Mouse (Mus musculus) thymus, postnatal 4 days (tissue): ENCODE data around the gene Gm9833.
"Not testable (repeated sequence)": the region's sequence is repeated elsewhere in the genome, so short reads cannot be mapped to it uniquely, and the experiment has no call there.

Experiments used
- DNase-seq: peaks from one replicate; pipeline ENCODE4 v3.0.0; 2021

Gene Gm9833

DNA sequence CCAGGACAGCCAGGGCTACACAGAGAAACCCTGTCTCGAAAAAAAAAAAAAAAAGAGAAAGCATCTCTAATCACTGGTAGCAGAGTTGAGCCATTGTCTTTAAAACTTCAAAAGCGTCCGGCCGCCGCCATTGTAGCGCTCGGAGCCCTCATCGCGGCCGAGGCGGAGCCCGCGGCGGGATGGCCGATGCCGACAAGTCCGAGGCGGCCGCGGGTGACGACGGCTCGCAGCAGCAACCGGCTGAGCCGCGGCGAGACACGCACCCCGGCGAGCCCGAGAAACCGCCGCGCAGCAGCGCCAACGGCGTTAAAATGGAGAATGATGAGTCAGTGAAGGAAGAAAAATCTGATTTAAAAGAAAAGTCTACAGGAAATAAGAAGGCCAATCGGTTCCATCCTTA lies at the start of gene Gm9833:
Gm9833 (plus strand) TSS at position 117 of the 400 bp plus-strand sequence.
- not testable (repeated sequence) for DNase-seq

DNA sequence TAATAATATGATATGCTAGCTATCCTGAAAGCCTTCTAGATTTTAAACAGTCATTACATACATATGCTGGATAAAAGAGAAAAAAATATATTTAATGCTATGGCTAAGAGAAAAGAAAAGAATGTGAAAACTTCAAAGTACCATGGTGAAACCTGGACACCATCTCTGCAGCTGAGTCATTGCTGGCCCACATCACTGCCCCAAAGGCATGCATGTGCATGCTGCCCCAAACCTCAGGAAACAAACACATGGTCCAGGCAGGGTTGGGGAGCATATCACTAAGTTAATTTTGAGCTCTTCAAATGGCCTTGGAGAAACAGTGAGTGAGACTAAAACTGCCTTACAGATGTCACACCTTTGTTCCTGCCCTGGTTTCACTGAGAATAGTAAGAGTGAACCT lies 17.8 kb upstream of the Gm9833 start:
- no peak for DNase-seq

DNA sequence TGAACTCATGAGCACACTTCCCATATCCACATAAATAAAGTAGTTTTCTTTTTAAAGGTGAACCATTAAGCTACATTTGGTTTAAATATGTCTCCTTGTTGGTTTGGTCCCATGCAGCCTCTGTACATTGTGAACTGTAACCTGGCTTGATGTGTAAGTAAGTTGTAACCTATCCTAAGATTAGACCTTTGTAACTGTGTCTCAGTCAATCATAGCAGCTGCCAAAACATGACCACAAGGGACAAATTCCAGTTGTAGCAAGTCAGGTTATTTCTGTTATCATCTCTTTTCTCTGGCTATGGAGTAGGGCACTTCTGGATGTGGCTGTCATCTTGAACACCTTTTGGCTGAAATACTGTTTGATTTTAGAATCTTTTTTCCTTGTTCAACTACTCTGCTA lies 12.1 kb upstream of the Gm9833 start:
- DNase-seq: no peak

DNA sequence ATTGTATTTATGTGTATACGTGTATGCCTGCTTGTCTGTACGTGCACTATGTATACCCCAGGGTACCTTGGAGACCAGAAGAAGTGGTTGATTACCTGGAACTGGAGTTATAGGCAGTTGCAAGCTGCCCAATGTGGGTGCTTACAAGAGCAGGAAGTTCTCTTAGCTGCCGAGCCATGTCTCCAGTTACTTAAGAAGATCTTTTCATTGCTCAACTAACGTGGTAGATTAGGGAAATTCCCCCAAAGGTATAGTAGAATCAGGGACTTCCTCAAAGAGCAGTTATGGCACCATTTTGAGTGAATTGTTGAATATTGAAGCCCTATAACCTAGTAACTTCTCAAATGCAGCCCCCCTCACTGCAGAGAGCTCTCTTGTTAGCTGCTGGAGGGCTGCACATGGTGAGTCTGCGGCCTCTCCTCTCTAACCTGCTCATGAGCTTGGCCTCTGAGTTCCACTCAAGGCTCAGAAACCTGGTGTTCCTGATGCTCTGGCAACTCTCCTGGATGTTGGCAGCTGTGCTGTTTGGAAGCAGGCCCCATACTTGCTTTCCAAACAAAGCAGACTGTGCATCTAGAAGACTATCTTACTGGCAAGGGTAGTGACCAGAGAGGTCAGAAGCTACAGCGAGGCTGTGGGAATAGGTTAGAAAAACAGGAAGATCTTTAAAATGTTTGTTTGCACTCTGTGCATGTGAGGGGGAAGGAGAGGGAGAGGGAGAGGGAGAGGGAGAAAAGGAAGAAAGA lies 10.6 kb upstream of the Gm9833 start:
- DNase-seq: no peak

DNA sequence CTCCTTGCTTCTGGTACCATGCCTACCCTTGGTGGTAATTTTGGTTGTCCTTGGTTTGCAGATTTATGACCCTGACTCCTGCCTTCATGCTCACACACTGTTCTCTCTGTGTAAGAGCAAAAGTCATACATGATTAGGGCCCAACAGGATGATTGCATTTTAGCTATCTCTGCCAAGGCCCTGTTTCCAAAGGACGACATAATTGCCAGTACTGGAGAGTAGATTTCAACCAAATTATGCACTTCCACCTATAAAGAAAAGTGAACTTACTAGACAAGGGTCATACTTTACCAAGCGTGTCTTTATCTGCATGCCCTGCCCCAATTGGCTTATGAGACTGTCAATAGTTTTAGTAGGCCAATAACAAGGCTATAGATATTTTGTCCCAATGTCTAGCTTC lies 9.8 kb upstream of the Gm9833 start:
- DNase-seq: no peak

DNA sequence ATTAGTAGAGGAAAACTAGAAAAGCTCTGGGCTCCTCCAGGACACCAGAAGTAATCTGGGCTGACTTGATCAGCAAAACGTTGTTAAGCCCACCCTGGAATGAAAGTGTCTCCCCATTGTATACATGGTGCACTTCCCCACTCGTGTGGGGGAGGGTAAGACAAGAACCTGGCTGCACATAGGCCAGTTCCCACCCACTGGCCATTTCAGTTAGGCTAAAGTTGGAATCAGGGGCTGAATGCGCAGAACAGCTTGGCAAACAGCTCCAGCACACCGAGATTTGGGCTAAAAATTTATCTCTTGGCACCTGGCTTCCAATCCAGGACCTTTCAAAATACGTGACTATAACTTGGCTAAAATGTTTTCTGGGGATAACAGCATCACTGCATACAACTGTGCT lies 6.6 kb upstream of the Gm9833 start:
- DNase-seq: no peak

DNA sequence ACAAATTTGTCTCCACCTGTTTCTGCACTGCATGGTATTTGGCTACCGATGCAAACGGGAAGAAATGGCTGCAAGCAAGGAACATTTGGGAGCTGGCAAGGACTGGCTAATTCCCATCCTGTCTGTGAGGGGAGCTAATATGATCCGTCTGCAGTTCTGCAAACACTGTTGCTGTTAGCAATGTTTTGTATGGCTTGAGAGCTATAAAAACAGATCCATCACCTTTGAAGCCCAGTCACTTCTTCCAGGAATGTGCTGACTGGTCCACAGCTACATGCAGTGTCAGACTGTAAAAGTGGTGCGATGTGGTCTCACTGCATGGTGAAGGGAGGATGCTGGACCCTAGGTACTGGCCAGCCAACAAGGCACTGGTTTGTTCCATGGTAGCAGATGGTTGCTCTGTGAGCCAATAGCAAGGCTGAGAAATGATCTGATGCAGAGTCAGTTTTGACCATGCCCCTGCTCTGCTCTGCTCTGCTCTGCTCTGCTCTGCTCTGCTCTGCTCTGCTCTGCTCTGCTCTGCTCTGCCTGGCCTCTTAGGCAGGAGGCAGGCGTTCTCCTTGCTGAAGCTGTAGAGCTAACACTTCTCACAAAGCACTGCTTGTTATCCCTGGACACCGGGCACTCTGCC lies 5.9 kb upstream of the Gm9833 start:
- DNase-seq: no peak

DNA sequence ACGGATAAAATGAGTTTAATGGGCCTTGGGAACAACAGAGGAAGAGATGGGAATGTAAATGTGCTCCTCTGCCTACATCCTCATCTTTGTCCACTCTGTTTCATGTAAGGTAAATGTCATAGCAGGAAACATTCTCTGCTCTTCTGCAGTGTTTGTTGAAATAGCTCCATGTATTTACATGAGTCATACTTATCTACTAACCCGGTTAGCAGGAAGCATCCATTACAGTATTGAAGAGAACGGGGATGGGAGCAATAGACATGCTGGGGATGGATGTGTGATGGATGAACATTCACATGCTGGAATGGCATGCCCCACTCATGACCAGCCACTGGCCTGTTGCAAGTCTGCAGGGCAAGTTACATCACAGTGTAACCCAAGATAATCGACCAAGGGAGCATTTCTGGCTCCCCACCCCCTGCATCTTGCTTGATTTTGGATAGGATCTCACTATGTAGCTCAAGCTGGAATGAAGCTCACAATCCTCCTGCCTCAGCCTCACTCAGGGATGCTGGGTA lies 5.3 kb upstream of the Gm9833 start:
- no peak for DNase-seq

DNA sequence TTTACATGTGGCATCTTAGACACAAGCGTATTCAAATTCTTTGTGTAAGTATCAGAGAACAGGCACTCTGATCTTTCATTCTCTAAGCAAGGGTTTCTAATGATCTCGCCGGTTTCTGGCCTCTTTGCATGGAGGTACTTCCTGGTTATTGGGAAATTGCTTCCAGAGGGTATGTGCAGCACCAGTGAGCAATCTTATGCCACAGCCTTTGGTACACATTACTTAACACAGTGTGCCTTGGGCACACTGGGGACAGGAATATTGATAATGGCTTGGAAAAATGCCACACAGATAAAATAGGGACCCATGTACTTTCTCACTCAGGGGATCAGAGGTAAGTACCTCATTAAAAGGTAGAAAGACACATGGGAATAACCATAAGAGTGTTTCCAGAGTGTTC lies 3.8 kb upstream of the Gm9833 start:
- DNase-seq: no peak

DNA sequence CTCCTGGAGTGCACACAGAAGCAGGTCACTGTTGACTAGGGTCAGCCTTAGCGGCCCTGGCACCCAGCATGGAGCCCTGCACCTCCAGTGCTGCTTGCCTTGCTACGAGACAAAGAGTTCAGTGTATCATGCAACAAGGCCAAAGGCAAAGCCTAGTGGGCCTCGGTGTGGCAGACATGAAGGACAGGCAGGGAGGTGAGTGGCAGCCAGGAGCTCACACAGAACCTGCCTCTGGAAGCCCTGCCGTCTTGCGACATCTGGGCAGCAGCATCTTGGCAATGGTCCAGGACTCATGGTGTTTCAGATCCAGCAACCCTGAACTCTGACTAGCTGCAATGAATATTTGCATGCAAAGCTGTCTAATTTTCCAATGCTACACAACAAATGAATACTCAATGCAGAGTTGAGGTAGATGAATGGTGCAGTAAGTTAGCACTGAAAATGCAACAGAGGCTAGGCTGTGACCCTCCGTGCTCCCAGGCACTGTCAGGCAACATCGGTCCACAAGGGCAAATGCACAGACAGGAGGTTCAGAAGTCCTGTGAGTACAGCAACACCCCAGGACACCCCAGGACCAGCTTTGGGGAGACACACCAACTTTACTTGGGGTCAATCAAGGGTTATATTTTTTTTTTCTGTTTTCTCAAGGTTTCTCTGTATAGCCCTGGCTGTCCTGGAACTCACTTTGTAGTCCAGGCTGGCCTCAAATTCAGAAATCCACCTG lies 2.4 kb upstream of the Gm9833 start:
- no peak for DNase-seq

DNA sequence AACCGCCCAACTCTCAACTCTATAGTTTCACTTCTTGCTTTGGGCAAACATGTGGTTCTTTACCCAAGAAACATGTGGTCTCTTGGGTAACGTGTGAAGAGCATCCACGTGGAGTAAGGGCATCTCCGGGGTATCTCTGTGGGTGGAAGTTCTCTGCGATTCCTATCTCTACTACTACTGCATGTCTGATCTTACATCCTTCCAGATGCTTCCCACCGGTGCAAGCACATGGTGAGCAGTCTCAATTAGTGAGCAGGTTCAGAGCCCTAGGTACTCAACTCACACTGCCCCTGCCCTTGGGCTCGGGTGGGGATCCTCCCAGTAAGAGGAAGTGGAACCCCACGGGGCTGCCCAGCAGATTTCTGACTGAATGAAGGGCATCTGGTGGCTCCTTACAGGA lies 399 bp upstream of the Gm9833 start:
- no peak for DNase-seq

DNA sequence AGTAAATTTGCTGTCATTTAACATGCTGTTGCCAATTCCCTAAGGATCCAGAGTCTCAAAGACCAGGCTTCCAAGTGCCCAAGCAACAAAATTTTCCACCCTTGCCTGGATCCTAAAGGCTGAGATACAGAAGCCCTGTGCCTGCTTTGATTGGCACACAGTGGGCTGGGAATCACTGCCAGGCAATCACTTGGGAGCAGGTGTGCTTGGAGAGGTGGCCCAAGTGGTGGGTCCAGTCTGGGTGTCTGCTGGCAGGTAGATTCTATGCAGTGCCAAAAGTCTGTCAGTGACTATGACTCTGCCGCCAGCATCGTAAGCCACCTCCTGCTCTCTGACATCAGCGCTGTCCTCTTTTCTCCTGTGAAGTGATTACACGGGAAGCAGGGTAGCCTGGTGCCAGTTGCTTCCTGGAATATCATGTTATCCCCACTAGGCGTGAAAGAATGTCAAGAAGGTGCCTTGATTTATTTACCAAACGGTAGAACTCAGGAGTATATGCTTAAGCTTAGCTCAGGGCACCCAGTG lies 3.8 kb downstream of the Gm9833 start:
- no peak for DNase-seq

DNA sequence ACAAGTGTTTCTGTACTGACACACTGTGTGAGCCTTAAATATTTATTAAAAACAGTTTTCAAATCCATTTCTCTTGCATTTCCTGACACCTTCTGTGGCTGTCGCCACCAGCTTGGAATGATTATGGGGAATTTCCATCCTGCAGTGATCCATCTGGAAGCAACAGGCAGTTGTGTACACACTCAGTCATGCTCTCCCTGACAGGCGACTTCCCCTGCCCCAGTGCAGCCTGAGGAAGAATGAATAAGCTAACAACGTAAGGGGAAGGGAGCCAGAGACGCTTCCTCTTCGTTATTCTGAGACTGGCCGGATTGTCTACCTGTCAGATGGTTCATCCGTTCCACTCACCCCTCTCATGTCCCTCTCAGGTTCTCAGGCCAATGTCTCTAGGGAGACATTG lies 4.6 kb downstream of the Gm9833 start:
- no peak for DNase-seq

DNA sequence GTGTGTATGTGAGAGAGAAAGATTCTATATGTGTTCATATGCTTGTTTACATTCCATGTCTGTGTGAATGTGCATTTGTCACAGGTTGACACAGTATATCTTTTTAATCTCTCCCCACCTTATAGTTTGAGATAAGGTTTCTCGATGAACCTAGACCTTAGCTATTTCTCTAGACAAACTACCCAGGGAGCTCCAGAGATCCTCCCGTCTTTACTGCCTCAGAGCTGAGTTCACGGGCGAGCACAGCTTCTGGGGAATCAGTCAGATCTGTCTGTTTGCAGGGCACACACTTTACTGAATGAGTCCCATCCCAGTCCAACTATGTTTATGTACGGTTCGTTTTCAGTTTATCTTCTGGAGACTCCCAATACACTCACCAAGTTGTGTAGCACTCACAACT lies 5.0 kb downstream of the Gm9833 start:
- no peak for DNase-seq

DNA sequence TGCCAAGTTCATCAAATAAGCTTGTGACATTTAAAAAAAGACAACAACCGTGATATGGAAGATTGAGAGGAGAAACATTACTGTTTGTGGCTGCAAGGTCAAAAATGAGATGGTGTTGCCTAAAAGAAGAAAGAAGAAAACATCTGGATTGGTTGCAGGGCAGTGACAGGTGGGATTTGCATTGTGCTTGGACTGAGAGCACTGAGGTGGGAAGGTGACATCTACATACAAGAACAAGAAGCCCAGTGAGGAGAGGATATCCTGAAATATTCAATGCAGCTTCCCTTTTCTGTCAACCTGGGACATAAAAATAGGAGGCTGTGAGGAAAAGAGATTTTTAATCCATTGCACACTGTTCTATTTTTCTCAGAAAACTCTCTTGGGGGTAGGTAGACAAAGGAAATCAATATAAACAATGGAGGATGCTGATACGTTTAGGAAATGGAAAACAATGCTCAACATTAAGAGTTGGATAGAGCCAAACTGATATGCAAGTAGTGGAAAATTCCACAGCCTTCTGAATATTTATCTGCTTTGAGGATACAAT lies 7.2 kb downstream of the Gm9833 start:
- no peak for DNase-seq

DNA sequence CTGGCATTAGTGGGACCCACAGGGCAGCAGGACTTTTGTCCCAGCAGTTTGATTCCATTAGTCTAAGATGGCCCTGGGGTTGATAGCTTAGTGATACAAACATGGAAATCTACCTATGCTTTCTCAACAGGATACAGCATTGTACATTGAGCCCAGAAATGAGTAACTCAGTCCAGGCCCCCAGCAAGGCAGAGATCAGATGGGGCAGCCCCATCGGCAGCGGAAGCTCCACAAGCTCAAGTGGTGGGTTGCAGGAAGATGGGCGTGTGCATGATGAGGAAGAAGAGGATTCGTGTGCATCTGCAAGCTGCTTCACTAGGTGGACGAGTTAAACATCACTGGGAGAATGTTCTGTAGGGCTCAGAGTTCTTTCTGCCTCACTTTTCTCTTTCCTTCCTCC lies 11.8 kb downstream of the Gm9833 start:
- no peak for DNase-seq

DNA sequence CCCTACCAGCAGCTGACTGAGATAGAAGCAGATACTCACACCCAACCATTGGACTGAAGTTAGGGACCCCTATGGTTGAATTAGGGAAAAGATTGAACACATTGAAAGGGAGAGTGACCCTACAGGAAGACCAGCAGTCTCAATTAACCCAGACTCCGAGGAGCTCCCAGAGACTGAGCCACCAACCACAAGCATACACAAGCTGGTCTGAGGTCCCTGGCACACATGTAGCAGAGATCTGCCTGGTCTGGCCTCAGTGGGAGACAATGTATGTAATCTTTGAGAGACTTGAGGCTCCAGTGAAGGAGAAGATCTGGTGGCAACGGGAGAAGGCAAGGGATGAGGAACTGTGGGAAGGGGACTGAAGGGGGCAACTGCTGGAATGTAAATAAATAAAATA lies 23.7 kb downstream of the Gm9833 start:
- no peak for DNase-seq

DNA sequence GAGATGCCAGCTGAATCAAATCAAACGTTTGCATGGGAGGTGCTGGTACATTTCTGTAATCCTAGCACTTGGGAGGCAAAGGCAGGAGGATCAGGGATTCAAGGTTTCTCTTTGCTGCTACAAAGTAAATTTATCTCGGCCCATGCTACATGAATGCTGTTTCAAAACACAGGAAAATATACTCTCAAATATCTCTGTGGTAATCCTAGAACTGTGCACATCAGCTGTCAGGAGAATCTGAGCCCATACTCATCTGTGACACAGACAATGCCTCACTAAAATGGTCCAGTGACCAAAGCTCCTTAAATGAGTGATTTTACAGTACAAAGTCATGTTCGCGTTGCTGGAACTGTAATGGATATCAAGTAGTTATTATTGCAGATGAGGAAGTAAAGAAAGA lies 24.3 kb downstream of the Gm9833 start:
- no peak for DNase-seq

DNA sequence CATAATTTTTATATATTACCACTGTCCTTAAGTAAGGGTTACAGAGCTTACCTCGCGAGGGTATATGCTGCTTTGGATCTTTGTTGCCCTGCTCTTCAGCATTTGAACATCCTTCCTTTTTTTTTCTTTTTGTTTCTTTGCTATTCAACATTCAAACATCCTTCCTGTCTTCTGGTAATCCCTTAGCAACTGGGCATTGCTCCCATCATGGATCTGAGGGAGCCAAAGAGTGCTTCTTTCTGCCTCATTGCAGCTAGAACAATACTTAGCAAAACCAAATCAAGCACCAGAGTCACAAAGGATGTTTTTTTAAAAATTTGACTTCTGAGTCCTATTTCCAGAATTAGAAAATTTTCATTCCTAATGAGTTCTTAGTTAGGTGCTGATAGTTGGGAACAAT lies 24.8 kb downstream of the Gm9833 start:
- no peak for DNase-seq

DNA sequence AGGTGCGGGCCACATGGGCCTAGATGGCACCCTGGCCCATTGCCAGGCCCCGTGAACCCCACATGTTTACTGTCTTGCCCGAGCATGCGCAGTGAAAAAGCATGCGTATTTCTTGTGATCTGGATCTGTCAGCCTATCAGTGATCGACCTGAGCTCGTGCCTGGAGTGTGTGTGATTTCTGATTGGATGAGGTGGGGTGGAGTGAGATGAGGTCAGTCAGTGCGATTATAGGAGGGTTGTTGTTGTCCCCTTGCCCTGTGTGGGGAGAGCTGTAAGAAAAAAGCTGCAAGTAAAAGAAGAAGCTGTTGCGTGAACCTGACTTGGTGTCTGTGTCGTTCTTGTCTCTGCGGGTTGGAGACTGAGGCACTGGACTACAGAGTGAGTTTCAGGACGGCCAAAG lies 28.6 kb downstream of the Gm9833 start:
- no peak for DNase-seq

DNA sequence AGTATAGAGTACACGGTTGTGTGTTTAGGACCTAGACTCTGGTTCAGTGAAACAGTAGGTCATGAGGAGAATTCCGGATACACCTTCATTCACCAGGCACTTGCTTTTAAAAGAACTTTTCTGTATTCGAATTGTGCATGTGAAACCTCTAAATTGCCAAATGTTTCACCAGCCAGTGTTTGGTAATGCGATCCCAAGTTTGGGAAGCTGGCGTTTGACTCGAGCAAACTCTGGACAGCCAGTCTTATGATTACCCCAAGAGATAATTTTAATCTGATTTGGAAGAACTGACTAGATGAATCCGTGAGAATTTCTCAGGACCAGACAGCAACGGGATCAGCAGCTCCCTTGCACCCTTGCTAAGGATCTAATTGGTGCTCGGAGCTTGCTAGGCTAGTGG lies 33.3 kb downstream of the Gm9833 start:
- no peak for DNase-seq

DNA sequence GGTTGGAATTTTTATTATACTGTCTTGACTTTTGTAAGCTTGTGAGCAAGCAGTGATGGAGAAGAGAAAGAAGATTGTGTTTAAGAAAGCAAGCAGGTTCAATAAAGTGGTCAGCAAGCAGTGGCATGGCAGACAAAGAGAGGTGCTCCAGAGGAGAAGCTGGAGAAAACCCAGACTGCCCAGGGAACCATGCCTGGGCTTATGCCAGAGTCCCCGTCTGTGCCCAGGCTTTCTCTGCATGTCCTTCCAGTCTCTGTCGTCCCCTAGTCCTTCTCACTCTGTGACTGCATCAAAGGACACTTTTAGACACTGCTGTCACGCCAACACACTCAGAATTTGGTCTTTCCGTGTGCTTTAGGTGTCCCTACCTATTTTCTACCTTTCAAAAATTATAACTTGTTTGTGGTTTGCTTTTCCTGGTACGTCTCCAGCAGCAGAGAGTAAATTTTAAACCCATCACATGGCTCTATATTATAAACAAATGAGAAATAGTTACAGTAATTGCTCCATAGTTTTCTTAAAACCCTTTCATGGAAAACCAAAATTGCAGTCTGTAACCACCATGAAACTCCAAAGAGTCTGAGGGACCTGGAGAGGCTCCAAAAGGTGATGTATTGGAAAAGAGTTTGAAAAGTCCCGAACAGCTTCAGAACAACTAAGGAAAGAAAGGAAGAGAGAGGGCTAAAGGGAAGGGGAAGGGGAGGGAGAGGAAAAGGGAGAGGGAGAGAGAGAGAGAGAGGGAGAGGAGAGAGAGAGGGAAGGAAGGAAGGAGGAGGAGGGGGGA lies 34.2 kb downstream of the Gm9833 start:
- no peak for DNase-seq

DNA sequence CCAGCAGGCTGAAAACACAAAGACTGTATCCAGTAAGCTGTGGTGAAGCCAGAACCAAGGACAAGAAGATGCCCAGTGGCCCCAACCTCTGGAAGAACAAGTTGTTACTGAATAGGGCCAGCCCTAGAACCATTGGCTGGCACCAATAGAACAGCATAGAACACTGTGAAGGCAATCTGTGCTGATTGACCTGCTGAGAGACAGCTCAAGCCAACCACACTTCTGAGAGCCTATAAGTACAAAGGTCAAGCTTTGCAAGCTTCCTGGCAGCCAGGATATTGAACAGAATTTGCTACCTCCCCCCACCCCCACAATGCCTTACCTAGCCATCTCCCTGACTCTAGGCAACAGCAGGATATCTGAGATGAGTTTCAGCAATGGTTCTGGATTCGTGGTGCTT lies 35.7 kb downstream of the Gm9833 start:
- DNase-seq: no peak
